Mouse (Mus musculus) neutrophil, adult 5-6 weeks (primary cell): ENCODE data around the gene Wdhd1. TPM values are rescaled to one million over a fixed set of nuclear protein-coding genes. Genes with fewer than 3 reads are reported as not detected.

Experiments
- ATAC-seq: fragments of 151-379, 151-347 bp; 2 replicates; pipeline ENCODE4 v1.8.0; 2017; ENCODE audit warnings: mild to moderate bottlenecking, moderate TSS enrichment; ENCODE audit not compliant: insufficient number of reproducible peaks, poor library complexity, low FRiP score, severe bottlenecking; ENCODE audit errors: extremely low read depth
- total RNA-seq: library from RNA; stranded (forward); fragments of 200-1000 nt; gene quantifications from 2 replicates; pipeline ENCODE4 v1.2.3, GENCODE M21; 2017

The Wdhd1 gene
- total RNA-seq, 1 experiment from 2014 or later: 31.9 TPM

DNA sequence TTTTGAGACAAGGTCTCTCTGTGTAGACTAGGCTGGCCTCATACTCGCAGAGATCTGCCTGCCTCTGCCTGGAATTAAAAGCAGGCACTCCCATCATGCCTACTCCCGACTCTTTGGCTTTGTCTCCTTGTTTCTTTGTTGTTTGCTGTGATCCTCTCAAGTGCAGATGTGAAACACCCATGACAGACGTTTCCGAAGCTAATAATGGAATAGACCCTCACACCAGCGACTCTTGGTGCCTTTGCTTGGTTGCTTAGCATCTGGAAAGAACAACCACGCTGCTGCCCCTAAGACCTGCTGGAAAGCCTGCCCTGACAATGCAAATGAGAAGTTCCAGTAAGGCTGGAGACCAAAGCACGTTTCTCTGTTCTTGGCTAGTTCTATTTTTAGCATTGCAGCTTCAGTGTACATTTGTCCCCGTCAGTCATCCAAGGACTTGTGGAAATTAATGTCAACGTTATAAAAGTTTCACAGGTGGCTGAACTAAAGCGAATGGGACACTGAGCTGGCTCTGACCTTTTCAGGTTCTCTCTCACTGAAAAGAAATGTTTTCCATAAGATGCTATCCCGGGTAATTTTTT lies 46.8 kb downstream of the Wdhd1 start:
- ATAC-seq: no peak

DNA sequence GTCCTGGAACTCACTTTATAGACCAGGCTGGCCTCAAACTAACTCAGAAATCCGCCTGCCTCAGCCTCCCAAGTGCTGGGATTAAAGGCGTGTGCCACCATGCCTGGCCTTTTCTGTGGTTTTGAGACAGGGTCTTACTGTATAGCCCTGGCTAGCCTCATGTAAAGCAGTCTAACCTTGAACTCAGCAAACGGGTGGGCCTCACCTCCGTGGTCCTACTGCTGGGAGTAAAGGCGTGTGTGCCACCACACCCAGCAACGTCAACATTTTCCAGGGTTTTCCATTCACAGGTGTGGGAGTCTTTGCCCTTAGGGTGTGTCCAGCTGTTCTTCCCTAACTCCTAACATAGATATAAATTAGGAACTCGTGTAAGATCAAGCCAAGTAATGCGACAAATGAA lies 50.7 kb downstream of the Wdhd1 start:
- no peak for ATAC-seq

DNA sequence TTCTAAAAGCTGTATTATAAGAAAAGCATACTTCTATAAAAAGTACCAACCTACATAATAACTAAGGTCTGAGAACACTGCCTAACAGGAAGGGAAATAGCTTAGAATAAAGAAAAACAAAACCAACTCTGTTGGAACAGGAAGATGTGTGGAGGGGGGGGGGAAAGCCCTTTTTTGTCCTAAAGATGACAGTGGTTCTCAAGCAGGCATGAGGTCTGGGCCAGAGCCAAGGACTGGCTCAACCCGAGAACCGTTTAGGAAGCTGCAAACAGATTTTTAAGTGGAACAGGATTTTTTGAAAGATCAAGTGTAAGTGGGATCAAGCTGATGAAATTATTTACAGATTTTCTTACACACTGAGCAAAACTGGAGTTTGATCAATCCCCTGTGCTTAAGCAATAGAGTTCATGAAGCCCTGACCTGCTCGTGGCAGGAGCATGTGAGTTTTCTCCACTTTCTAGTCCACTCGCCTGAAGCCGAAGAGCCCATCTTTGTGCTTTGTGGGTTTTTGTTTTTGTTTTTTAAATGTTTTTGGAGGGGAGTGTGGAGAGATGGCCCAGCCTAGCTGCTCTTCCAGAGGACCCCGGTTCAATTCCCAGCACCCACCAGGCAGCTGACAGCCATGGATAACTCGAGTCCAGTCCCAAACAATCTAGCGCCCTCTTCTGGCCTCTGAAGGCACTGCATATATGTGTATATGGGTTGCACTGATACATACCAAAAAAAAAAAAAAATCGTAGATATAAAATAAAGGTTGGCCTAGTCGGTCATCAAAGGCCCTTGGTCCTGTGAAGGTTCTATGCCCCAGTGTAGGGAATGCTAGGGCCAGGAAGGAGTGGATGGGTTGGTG lies 52.0 kb downstream of the Wdhd1 start:
- ATAC-seq: no peak

DNA sequence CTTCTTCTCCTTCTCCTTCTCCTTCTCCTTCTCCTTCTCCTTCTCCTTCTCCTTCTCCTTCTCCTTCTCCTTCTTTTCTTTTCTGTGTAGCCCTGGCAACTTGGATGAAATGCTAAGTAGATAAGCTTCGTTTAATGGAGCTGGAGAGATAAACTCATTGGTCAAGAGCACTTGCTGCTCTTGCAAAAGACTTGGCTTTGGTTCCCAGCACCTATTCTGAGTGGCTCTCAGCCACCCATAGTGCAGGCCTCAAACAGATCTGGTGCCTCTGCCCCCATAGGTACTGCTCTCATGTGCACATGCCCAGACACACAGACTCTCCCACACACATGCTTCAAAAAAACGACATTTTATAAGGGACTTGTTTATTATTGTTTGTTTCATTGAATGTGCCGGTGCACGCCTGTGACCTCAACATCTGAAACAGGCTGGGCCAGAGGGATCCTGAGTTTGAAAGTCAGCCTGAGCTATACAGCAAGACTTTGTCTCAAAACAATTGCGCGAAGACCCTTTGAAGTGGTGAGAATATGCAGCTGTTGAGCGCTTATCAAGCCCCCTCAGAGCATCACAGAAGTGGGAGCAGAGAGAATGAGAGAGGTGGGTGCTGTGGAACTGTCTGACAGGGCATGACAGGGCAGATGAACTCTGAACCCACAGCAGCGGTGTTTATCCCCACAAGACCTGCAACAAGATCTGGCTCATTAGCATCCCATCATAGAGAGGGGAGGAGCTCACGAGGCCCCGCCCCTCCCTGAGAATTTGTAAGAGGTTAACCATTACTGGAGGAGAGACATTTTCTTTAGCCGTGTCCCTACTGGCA lies 53.8 kb downstream of the Wdhd1 start:
- no peak for ATAC-seq

DNA sequence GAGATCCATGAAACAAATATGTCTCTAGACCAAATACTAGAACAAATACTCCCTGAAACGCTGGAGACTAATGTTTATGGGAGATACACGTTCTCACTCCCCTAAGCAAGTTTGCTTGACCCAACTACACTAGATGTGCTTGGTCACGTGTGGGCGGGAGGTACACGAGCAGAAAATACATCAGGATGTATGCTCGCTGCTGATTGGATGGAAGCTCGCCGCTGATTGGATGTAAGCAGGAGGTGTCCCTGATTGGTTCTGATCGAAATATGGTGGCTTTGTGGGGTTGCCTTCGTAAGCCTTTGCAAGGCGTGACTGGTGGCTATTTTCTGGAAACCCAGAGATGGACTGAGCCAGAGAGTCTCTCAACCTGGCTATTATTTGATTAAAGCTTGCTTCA lies 55.1 kb downstream of the Wdhd1 start:
- ATAC-seq: no peak

DNA sequence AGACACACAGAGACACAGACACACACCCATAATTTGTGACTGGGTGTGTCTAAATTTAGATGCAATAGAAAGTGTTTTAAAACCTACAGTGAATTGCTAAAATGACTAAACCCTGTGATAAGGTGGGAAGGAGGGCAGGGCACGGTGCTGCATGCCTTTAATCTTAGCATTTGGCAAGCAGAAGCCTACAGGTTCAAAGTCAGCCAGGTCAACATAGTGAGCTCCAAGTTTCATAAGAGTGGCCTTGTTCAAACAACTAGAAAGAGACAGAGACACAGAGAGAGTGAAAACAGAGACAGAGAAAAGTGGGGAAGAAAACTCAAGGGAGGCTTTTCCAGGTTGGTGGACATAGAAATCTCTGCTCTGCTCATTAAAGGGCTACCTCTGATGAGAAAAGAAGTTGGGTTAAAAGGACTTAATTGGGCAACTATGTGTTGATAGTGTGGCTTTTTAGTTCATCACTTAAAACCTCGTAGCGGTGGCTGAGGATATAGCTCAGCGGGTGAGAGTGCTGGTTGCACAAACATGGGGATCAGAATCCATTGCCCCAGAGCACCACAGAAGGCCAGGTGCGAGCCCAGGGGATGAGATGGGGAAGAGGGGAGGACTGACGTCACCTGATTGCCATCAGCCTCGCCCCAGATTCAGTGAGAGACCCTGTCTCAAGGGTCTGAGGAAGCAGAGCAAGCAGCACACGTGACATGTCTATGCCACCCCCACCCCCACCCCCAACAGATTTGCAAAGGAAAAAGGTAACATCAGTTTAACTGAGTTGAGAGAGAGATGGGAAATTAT lies 56.2 kb downstream of the Wdhd1 start:
- ATAC-seq: no peak

DNA sequence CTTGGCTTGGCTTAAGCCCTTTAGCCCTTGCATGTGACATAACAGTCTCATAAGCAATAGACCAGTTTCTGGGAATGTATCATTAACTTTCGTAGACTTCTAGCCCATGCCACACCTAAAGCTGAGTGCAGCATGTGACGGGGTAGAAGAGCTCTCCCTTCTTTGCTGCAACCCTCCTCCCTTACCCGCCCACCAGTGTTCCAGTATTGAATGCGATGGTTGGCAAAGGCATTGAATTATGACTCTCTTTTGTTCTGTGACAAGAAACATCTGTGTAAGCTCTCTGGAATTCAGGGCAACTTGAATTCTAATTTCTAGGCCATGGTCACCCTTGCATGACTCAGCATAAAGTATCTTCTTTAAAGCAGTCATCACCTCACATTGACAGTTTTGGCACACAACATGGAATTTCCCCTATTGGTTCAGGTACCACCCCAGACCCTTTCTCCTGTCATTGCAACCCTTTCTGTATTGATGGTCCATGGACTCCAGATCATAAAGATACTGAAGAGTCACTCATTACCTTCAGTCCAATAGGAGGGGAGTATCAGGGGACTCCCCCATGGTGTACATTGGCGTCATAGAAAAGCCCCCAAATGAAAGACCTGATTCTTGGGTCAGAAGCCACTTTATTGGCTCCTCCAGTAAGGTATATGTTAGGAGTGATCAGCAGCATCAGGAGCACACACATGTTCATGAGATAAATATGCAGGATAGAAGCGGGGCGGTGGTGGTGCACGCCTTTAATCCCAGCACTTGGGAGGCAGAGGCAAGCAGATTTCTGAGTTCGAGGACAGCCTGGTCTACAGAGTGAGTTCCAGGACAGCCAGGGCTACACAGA lies 57.7 kb downstream of the Wdhd1 start:
- ATAC-seq: no peak

DNA sequence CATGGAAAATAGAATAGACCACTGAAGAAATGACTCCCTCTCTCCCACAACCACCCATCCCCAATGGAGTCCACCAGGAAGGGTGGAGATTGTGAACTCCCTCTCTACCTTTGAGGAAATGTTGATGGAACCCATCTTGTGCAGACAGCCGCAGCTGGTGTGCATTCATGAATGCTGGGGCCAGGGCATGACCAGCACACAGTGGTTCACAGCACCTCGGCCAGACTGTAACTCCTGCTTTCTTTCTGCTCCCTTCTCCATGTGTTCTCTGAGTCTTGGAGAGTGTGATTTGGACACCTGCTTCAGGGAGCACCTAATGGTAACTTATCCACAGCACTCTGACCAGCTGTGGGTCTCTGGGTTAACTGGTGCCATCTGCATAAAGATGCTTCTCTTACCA lies 60.1 kb downstream of the Wdhd1 start:
- no peak for ATAC-seq

DNA sequence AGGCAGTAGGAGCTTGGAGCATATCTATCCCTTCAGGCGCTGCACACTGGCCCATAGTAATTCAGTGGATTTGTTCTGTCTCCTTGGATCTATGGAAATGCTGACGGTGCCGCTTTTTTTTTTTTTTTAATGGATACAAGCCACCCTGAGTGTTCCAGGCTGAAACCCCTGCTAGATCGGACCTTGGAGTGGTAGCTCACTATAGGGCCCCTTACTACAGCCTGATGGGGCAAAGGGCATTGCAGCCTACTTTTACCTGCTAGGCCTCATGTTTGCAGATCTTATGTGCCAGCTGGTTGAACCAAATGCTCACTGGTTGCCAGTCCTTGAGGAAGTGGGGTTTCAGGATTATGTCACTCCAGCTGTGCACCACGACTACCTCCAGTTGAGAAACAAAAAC lies 62.3 kb downstream of the Wdhd1 start:
- no peak for ATAC-seq

DNA sequence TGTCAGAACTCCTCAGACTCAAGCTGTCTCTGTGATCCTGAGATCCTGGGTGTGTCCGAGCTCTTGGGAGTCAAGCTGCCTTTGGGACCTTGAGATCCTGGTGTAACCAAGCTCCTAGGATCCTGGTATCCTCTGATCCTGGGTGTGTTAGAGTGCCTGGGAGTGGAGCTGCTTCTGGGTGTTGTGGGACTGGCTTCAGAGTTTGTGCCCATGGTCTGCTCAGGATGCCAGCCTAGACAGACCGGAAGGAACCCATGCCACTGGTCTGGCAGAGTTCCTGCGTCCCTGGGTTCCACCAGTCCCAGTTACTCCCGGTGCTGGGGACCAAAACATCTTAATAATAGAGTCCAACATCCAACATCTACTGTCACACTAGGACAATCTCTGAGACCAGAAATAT lies 63.4 kb downstream of the Wdhd1 start:
- no peak for ATAC-seq

DNA sequence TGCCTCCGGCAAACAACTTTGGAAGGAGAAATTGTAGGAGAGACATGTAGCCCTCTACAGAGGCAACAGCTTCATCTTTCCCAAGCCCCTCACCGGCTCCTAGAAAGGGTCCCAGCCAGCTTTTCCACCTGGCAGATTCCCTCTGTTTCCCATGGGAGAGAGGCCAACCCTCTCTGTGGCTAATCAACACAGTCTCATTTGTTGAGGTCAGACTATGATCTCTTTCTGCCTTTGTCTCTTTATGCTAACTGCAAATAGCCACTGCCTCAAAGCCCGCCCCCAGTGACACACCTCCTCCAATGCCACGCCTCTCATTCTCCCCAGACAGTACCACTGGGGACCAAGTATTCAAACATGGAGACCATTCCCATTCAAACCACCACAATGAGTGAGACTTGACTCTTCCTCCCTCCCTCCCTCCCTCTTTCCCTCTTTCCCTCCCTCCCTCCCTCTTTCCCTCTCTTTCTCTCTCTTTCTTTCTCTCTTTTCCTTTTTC lies 66.9 kb downstream of the Wdhd1 start:
- ATAC-seq: no peak

DNA sequence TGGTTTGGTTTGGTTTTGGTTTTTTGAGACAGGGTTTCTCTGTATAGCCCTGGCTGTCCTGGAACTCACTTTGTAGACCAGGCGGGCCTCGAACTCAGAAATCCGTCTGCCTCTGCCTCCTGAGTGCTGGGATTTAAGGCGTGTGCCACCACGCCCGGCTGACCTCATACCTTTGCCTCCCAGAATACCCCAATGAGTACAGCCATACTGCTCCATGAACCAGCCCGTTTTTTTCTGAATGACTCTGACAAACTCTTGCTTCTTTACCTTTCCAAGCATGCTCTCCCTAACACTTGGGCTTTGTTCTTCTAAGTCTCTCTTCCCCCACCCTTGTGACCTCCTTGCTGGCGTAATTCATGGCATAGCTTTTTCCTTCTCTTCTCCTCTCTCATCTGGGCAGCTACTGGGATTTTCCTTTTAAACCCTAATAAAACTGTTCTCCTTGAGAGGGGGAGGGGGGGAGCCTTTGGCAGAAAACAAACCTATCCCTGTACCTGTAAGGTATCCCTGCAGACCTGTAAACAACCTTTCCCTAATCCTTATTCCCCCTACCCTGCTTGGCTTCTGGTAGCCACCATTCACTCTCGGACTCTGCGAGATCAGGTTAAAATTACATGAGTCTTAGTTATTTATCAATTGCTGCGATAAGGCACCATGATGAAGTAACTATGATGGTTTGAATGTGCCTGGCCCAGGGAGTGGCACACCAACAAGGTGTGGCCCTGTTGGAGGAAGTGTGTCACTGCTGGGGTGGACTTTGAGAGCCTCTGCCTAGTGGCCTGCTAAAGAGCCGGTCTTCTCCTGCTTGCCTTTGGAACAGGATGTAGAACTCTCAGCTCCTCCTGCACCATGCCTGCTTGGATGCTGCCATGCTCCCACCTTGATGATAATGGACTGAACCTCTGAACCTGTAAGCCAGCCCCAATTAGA lies 67.8 kb downstream of the Wdhd1 start:
- no peak for ATAC-seq

DNA sequence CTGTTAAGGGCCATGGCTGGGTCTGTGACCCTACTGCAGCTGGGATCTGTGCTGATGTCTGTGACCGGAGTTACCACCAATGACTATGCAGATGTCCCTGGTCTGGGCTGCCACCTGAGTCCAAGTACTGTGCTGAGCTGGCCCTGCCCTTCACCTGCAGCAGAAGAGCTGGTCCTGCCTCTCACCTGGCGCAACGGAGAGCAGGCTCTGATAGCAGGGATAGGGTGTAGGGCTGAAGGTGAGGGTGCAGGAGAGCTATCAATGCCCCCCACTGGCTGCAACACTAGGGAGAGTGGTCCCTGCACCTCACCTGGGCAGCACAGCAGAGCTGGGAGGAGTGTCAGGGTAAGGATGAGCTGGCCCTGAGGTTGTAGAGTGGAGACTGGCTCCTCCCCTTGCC lies 70.1 kb downstream of the Wdhd1 start:
- 0 out of 2 replicates have a peak, but pooled peaks have one; percentile 6 for ATAC-seq

DNA sequence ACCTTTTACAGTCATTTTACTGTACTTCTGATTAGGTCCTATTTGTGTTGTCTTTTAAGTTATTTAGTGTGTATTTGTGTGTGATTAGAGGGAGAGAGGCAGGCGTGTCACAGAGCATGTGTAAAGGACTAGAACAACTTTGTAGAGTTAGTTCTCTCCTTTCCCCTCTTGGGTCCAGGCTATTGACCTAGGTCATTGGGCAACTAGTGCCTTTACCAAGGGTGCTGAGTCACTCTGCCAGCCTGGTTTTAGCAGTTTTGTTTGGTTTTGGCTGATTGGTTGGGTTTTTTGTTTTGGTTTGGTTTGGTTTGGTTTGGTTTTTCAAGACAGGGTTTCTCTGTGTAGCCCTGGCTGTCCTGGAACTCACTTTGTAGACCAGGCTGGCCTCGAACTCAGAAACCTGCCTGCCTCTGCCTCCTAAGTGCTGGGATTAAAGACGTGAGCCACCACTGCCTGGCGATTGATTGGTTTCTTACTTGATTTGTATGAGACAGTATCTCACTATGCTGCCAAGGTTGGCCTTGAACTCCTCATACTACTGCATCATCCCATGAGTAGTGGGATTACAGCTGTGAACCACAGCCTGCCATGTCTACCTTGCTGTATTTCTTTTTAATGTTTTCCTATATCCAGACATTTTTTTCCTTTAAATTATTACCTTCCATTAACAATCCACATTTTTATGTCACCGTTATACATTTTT lies 71.2 kb downstream of the Wdhd1 start:
- no peak for ATAC-seq

DNA sequence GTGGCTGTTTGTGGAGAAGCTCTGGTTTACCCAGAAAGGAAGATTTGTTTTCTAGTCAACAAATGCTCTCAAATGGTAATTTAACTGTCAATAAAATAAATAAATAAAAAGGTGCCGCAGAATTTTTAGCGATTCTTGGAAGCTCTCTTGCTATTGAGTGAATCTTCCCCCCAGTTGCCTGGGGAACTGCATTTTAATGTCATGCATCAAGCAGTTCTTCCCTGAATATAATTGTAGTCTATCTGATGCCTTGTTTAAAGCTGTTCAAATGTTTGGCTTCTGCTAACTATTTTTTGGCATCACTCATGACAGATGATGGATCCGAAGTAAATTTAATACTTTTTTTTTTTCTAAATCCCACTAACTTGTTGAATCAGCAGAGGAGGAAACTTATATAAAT lies 79.3 kb downstream of the Wdhd1 start:
- no peak for ATAC-seq

DNA sequence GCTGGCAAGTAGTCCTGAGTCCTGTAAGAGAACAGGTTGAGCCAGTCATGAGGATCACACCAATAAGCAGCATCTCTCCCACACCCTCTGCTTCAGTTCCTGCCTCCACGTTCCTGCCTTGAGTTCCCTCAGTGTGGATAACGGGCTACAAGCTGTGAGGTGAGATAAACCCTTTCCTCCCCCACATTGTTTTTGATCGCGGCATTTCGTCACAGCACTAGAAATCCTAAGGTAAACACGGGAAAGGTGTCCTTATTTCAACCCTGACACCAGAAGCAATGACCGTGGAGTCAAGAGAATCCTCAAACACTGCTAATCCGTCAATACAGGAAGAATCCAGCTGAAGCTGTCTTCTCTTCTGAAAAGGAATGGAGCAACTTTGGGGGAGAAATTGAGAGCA lies 79.9 kb downstream of the Wdhd1 start:
- ATAC-seq: no peak

DNA sequence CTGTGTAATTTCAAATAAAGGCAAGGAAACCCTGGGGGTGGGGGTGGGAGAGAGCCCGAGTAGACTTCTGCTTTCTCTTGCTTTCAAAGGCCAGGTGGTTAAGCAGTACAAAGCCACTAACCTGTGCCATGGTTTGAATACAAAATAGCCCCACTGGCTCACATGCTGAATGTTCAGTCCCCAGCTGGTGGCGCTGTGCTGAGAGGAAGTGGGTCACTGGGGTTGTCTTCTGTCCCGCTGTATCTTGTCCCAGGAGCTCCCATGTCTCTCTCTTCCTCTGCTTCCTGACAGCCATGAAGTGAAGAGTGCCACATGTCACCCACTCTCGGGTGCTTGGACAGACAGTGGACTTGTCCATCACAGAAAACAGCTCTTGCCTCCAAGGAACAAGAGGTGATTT lies 82.6 kb downstream of the Wdhd1 start:
- ATAC-seq: peak; percentile 44; the same call in 1 of the 2 replicates
